Mouse (Mus musculus) myocyte (in vitro differentiated cells): Measurements from ENCODE around the gene Sec16a.

ENCODE experiments used
- POLR2A ChIP-seq: IDR thresholded peaks from one replicate; pipeline ENCODE4 v1.6.1; 2011; ENCODE audit warnings: low read depth, mild to moderate bottlenecking, control low read depth, moderate library complexity; ENCODE audit not compliant: insufficient read length
- USF1 ChIP-seq: IDR thresholded peaks from one replicate; pipeline ENCODE4 v1.6.1; 2011; ENCODE audit warnings: low read depth, mild to moderate bottlenecking, control low read depth, moderate library complexity

GRCm38 (mm10) chr2:26485278-26485677 is 40.3 kb upstream of the Sec16a start:
- TF ChIP-seq POLR2A (no peak), USF1 (no peak)
